Mouse (Mus musculus) forebrain, embryonic 13.5 days (tissue): ENCODE results near the gene Pdlim7. TPM values are rescaled to one million over a fixed set of nuclear protein-coding genes. Genes with fewer than 3 reads are reported as not detected.

Experiments used
- ATAC-seq: fragments of 200-750 bp; cut with Nextera tagmentation; 2 replicates; pipeline ENCODE4 v1.8.0; 2017
- H3K27ac ChIP-seq: fragments of 300-500 bp; sonication (generic); 2 replicates; pipeline ENCODE4 v1.5.1; 2015; ENCODE audit warnings: inconsistent platforms, mild to moderate bottlenecking, moderate library complexity
- H3K27me3 ChIP-seq: fragments of 300-500 bp; sonication (generic); 2 replicates; pipeline ENCODE4 v1.6.1; 2015; ENCODE audit warnings: mild to moderate bottlenecking, inconsistent platforms
- H3K36me3 ChIP-seq: fragments of 300-500 bp; sonication (generic); 2 replicates; pipeline ENCODE4 v1.6.1; 2015; ENCODE audit warnings: mild to moderate bottlenecking, inconsistent platforms; ENCODE audit not compliant: poor library complexity, severe bottlenecking
- H3K4me1 ChIP-seq: fragments of 300-500 bp; sonication (generic); 2 replicates; pipeline ENCODE4 v1.6.1; 2015; ENCODE audit warnings: inconsistent platforms
- H3K4me2 ChIP-seq: fragments of 300-500 bp; sonication (generic); 2 replicates; pipeline ENCODE4 v1.6.1; 2015; ENCODE audit warnings: inconsistent platforms, mild to moderate bottlenecking, moderate library complexity
- H3K4me3 ChIP-seq: fragments of 300-500 bp; sonication (generic); 2 replicates; pipeline ENCODE4 v1.5.1; 2015; ENCODE audit warnings: mild to moderate bottlenecking, inconsistent platforms
- H3K9ac ChIP-seq: fragments of 300-500 bp; sonication (generic); 2 replicates; pipeline ENCODE4 v1.6.1; 2015; ENCODE audit warnings: mild to moderate bottlenecking, inconsistent platforms
- H3K9me3 ChIP-seq: fragments of 300-500 bp; sonication (generic); replicated peaks from 2 replicates; pipeline ENCODE4 v1.6.1; 2016; ENCODE audit warnings: inconsistent platforms
- WGBS: fragments of 180-500 bp; shearing (Covaris S2); methylation state at CpG from one replicate; pipeline ENCODE4 v1.1.7; 2015; 5-methylcytosine and 5-hydroxymethylcytosine counted together
- polyA plus RNA-seq: library from polyadenylated mRNA; unstranded; fragments of >200 nt; fragmentation: Nextera tagmentation; extraction: Ambion mirVana; gene quantifications from 2 replicates; pipeline ENCODE4 v1.2.1, GENCODE M21; 2015

Pdlim7 gene
- polyA plus RNA-seq, 1 experiment from 2014 or later, result 152 TPM

GRCm38 (mm10) chr13:55535191-55535590, 21.7 kb upstream of the Pdlim7 start:
- WGBS, result 92% methylated on average over 15 of the region's 15 CpGs
- peak overlapping the region; percentile 84 for H3K4me3 ChIP-seq
- H3K4me2 ChIP-seq, result peak overlapping the region; percentile 99
- peaks cover 79% of the 10 kb centered on the region for H3K36me3 ChIP-seq
- peaks cover 13% of the 10 kb centered on the region for H3K4me1 ChIP-seq
- ATAC-seq, result no peak
- H3K9ac ChIP-seq, result peak overlapping the region; percentile 89; the same call in 1 of the 2 replicates
- H3K9me3 ChIP-seq, result no peaks in the 10 kb centered on the region
- no peak overlapping the region for H3K27ac ChIP-seq
- no peaks in the 10 kb centered on the region for H3K27me3 ChIP-seq

- Histone ChIP-seq H3K36me3 (peaks cover 64% of the 10 kb centered on the region), H3K9me3 (no peaks in the 10 kb centered on the region), H3K4me2 (no peak within 1 kb of the TSS), H3K27ac (no peak within 1 kb of the TSS), H3K27me3 (no peaks in the 10 kb centered on the region), H3K4me1 (no peaks in the 10 kb centered on the region), H3K4me3 (no peak within 1 kb of the TSS), H3K9ac (no peak within 1 kb of the TSS; the same call in 1 of the 2 replicates)
- WGBS, result 87% methylated on average over 8 of the region's 8 CpGs
- ATAC-seq, result no peak
Measured at GRCm38 (mm10) chr13:55529198-55529915, 15.9 kb upstream of the Pdlim7 start, which contains the start of gene Dok3. Gene Dok3, minus strand, starts transcription at chr13:55529296.

- Histone ChIP-seq H3K4me2 (no peak overlapping the region), H3K9me3 (no peaks in the 10 kb centered on the region), H3K36me3 (peaks cover 52% of the 10 kb centered on the region), H3K27me3 (no peaks in the 10 kb centered on the region), H3K9ac (no peak overlapping the region), H3K27ac (no peak overlapping the region), H3K4me1 (no peaks in the 10 kb centered on the region), H3K4me3 (no peak overlapping the region)
- ATAC-seq, result no peak
- 82% methylated on average over 18 of the region's 18 CpGs for WGBS
Measured at GRCm38 (mm10) chr13:55527834-55528772, 14.6 kb upstream of the Pdlim7 start.

DNA sequence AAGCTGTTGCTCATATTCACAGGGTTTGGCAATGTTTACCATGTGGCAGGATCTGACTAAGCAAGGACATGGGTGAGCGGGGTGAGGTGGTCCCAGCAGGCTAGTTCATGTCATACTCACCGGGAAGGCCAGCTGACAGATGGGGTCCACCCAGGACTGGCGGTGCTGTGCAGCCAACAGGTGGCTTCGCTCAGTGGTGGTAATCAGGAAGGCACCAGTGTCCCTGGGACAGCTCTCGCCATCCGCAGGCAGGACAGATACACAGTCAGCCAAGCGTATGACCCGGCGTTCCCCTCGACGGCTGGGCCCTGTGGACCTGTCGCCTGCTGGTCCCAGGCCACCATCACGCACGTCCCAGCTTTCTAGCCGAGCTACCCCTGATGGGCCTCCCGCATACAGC, 13.7 kb upstream of the Pdlim7 start:
- no peaks in the 10 kb centered on the region for H3K9me3 ChIP-seq
- H3K27ac ChIP-seq, result no peak overlapping the region; the same call in 1 of the 2 replicates
- no peak overlapping the region for H3K4me3 ChIP-seq
- H3K4me1 ChIP-seq, result no peaks in the 10 kb centered on the region
- no peak for ATAC-seq
- H3K4me2 ChIP-seq, result no peak overlapping the region
- 90% methylated on average over 16 of the region's 16 CpGs for WGBS
- H3K27me3 ChIP-seq, result no peaks in the 10 kb centered on the region
- H3K9ac ChIP-seq, result no peak overlapping the region
- peaks cover 43% of the 10 kb centered on the region for H3K36me3 ChIP-seq

GRCm38 (mm10) chr13:55525733-55526553, 12.5 kb upstream of the Pdlim7 start:
- no peak for ATAC-seq
- H3K4me2 ChIP-seq, result no peak overlapping the region
- WGBS, result 79% methylated on average over 16 of the region's 16 CpGs
- no peak overlapping the region for H3K9ac ChIP-seq
- no peaks in the 10 kb centered on the region for H3K9me3 ChIP-seq
- no peaks in the 10 kb centered on the region for H3K27me3 ChIP-seq
- no peak overlapping the region for H3K4me3 ChIP-seq
- H3K4me1 ChIP-seq, result no peaks in the 10 kb centered on the region
- H3K36me3 ChIP-seq, result peaks cover 30% of the 10 kb centered on the region
- no peak overlapping the region for H3K27ac ChIP-seq

DNA sequence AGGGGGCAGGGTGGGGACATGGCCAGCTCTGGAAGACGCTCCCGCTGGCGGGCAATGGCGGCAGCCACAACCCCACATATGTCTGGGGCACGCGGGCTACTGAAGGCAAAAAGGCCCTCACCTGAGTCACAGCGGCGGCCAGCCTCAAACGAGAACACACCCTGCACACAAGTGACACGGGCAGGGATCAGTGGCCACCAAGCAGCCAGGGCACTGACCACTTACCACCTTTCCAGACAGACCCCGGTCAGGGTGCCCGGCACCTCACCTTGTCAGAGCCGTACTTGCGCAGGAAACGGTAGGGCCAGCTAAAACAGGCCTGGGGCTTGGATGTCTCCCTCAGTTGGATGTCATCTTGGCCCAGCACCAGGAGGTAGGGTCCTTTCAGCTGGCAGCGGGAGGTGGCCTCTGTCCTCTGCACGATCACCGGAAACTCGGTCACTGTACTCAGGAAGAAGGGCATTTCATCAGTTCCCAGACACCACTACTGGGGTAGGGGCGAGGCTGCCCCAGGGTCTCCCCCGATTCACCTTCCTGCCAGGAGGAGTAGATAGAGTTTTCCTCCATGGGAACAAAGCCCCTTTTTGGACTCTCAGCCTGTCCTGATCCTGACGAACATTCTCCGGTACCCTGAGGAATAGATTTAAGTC, 10.6 kb upstream of the Pdlim7 start:
- H3K9ac ChIP-seq, result no peak overlapping the region
- WGBS, result 93% methylated on average over 23 of the region's 23 CpGs

DNA sequence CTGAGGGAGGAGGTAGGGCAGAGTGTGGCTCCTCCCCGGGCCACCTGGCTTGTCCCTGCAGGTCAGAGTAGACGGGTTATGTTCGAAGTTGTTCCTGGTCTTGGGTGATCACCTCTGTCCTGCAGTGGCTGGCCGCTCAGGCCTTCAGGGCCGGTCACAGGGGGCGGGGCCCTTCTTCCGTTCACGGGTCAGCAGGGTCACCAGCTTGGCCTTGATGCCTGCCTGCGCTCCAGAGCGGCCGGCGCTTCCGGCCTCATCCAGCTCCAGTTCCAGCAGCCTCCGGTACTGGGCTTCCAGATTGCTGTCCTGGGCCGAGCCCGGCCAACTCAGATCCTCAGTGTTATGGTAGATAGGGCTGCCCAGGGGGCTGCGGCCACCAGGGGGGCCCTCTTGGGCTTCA, 9.8 kb upstream of the Pdlim7 start:
- WGBS, result 72% methylated on average over 17 of the region's 17 CpGs
- H3K4me2 ChIP-seq, result no peak overlapping the region
- no peak overlapping the region for H3K9ac ChIP-seq
- ATAC-seq, result no peak
- 0 out of 2 replicates have a peak, but pooled peaks cover 8% of the 10 kb centered on the region for H3K36me3 ChIP-seq
- H3K27me3 ChIP-seq, result no peaks in the 10 kb centered on the region
- no peaks in the 10 kb centered on the region for H3K9me3 ChIP-seq
- H3K4me3 ChIP-seq, result no peak overlapping the region
- H3K4me1 ChIP-seq, result no peaks in the 10 kb centered on the region
- H3K27ac ChIP-seq, result no peak overlapping the region

More for the DNA sequence above, 10.6 kb upstream of the Pdlim7 start:
- Histone ChIP-seq H3K27me3 (no peaks in the 10 kb centered on the region), H3K9me3 (no peaks in the 10 kb centered on the region), H3K4me3 (no peak overlapping the region), H3K27ac (no peak overlapping the region), H3K4me1 (no peaks in the 10 kb centered on the region), H3K36me3 (peaks cover 11% of the 10 kb centered on the region), H3K4me2 (no peak overlapping the region)
- ATAC-seq, result no peak

DNA sequence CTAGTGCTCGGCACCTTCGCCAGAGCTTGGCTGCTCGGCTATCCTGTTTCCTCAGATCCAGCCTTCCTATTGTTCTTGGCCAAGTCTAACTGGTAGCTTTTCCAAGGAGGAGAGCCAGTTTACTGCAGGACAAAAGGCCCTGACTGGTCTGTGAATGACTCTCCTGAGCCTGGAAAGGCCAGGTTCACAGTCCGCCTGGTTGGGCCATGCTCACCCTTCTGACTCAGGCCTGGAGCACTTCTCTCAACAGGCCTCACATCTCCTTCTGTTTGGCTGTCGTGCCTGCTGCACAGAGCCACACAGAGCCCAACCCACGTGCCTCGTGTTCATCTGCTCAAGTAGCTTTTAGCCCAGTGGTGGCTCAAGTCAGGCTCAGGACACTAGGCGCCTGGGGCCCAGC, 9.3 kb upstream of the Pdlim7 start:
- Histone ChIP-seq H3K9ac (no peak overlapping the region), H3K4me2 (no peak overlapping the region), H3K27ac (no peak overlapping the region), H3K4me3 (no peak overlapping the region), H3K9me3 (no peaks in the 10 kb centered on the region), H3K4me1 (no peaks in the 10 kb centered on the region), H3K27me3 (no peaks in the 10 kb centered on the region), H3K36me3 (0 out of 2 replicates have a peak, but pooled peaks cover 8% of the 10 kb centered on the region)
- no peak for ATAC-seq
- WGBS, result 60% methylated on average over 8 of the region's 8 CpGs

DNA sequence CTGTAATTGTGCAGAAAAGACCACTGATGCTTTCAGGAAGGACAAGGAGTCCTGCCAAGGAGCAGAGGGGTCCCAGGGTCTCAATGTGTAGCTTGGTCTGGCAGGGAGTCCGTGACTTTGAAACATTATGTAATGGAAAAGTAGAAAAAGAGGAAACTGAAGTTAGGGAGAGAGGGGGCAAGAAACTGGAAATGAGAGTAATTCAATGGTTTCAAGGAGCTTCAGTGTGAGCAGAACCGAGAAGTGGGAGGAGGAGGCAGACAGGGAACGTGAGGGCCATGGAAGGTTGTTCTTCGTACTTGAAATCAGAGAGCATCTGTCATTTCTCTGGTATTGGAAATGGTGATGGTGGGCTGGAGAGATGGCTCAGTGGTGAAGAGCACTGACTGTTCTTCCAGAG, 6.1 kb upstream of the Pdlim7 start:
- no peak for ATAC-seq
- WGBS, result 83% methylated on average over 4 of the region's 4 CpGs
- Histone ChIP-seq H3K36me3 (no peaks in the 10 kb centered on the region), H3K4me3 (no peak overlapping the region), H3K9ac (no peak overlapping the region), H3K27ac (no peak overlapping the region), H3K9me3 (no peaks in the 10 kb centered on the region), H3K4me2 (no peak overlapping the region), H3K27me3 (peaks cover 3% of the 10 kb centered on the region; the same call in 1 of the 2 replicates), H3K4me1 (no peaks in the 10 kb centered on the region)

GRCm38 (mm10) chr13:55516955-55517354, 3.5 kb upstream of the Pdlim7 start:
- no peak overlapping the region for H3K9ac ChIP-seq
- WGBS, result 1% methylated on average over 5 of the region's 5 CpGs
- no peak for ATAC-seq

GRCm38 (mm10) chr13:55513828-55514227, 352 bp upstream of the Pdlim7 start:
- peak overlapping the region; percentile 91 for H3K9ac ChIP-seq
- H3K9me3 ChIP-seq, result no peaks in the 10 kb centered on the region
- ATAC-seq, result peak; percentile 0; the same call in 1 of the 2 replicates
- H3K27me3 ChIP-seq, result peaks cover 3% of the 10 kb centered on the region; the same call in 1 of the 2 replicates
- H3K4me1 ChIP-seq, result peaks cover 30% of the 10 kb centered on the region
- H3K27ac ChIP-seq, result no peak overlapping the region
- H3K4me2 ChIP-seq, result peak overlapping the region; percentile 91
- 33% methylated on average over 9 of the region's 9 CpGs for WGBS
- peaks cover 5% of the 10 kb centered on the region; the same call in 1 of the 2 replicates for H3K36me3 ChIP-seq
- H3K4me3 ChIP-seq, result peak overlapping the region; percentile 80

More at GRCm38 (mm10) chr13:55516955-55517354, 3.5 kb upstream of the Pdlim7 start:
- no peak overlapping the region for H3K4me3 ChIP-seq
- H3K36me3 ChIP-seq, result no peaks in the 10 kb centered on the region
- H3K27me3 ChIP-seq, result peaks cover 3% of the 10 kb centered on the region; the same call in 1 of the 2 replicates
- no peak overlapping the region for H3K27ac ChIP-seq
- H3K9me3 ChIP-seq, result no peaks in the 10 kb centered on the region
- H3K4me2 ChIP-seq, result no peak overlapping the region
- peaks cover 9% of the 10 kb centered on the region for H3K4me1 ChIP-seq
